Mouse (Mus musculus): ENCODE results near the gene Sod2. TPM values are rescaled to one million over a fixed set of nuclear protein-coding genes. Genes with fewer than 3 reads are reported as not detected.
"Not testable (repeated sequence)": the region's sequence is repeated elsewhere in the genome, so short reads cannot be mapped to it uniquely, and the experiment has no call there.

Sod2 gene
- polyA plus RNA-seq, 1 experiment from 2014 or later: 560 TPM

DNA sequence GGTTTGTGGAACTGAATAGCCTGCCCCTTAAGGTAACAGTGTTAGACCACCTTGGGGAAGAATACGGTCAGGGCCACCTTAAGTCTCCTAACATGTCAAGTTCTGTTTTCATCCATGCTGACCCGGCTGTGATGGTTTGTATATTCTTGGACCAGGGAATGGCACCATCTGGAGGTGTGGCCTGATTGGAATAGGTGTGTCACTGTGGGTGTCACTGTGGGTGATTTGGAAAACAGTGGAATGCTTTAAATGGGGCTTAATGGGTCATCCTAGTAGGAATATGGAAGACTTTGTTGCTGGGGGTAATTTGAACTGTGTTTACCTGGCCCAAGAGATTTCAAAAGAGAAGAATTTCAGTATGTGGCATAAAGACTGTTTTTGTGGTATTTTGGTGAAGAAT, 2.2 kb upstream of the Sod2 start:
- H3K9ac ChIP-seq (ENCODE audit: low read length); ATAC-seq (replicated peaks; ENCODE audit: extremely low read depth, insufficient read depth, low FRiP score): not testable (repeated sequence)
- WGBS: 64% methylated on average over 2 of the region's 2 CpGs

DNA sequence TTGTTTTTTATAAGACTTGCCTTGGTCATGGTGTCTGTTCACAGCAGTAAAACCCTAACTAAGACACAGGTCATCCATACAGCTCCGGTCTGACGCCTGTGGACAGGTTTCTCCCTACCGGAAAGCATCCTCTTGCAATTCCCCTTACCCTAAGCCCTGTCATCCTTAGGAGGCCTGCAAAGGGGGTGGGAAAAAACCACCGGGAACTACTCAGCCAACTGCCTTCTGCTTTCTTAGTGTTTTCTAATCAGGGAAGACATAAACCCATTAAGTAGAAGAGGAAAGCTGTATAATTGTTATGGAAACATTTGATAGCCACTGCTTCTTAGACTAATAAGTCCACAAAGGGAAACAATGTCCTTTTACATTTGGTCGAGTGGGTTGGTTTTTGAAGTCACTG, 338 bp downstream of the Sod2 start:
- Histone ChIP-seq H3K4me3 (ENCODE audit: low read length) (peak overlapping the region; percentile 71), H3K9me3 (replicated peaks; ENCODE audit: control insufficient read depth, low read length) (no peaks in the 10 kb centered on the region), H3K36me3 (ENCODE audit: control insufficient read depth, insufficient read depth) (peaks cover 11% of the 10 kb centered on the region; the same call in 1 of the 2 replicates), H3K4me2 (ENCODE audit: low read depth, low read length) (peak overlapping the region; percentile 57), H3K9ac (ENCODE audit: low read length) (peak overlapping the region; percentile 51), H3K27me3 (ENCODE audit: control insufficient read depth, insufficient read depth, low read length) (no peaks in the 10 kb centered on the region), H3K4me1 (ENCODE audit: control insufficient read depth, insufficient read depth, low read length) (peaks cover 11% of the 10 kb centered on the region), H3K27ac (ENCODE audit: low read length) (peak overlapping the region; percentile 64)
- 51% methylated on average over 5 of the region's 5 CpGs for WGBS
- no peak for ATAC-seq (replicated peaks; ENCODE audit: extremely low read depth, insufficient read depth, low FRiP score)

More for the DNA sequence above, 2.2 kb upstream of the Sod2 start:
- not testable (repeated sequence) for H3K27ac ChIP-seq (ENCODE audit: low read length); H3K4me3 ChIP-seq (ENCODE audit: low read length); H3K9me3 ChIP-seq (replicated peaks; ENCODE audit: control insufficient read depth, low read length); H3K4me1 ChIP-seq (ENCODE audit: control insufficient read depth, insufficient read depth, low read length); H3K36me3 ChIP-seq (ENCODE audit: control insufficient read depth, insufficient read depth); H3K4me2 ChIP-seq (ENCODE audit: low read depth, low read length); H3K27me3 ChIP-seq (ENCODE audit: control insufficient read depth, insufficient read depth, low read length)

DNA sequence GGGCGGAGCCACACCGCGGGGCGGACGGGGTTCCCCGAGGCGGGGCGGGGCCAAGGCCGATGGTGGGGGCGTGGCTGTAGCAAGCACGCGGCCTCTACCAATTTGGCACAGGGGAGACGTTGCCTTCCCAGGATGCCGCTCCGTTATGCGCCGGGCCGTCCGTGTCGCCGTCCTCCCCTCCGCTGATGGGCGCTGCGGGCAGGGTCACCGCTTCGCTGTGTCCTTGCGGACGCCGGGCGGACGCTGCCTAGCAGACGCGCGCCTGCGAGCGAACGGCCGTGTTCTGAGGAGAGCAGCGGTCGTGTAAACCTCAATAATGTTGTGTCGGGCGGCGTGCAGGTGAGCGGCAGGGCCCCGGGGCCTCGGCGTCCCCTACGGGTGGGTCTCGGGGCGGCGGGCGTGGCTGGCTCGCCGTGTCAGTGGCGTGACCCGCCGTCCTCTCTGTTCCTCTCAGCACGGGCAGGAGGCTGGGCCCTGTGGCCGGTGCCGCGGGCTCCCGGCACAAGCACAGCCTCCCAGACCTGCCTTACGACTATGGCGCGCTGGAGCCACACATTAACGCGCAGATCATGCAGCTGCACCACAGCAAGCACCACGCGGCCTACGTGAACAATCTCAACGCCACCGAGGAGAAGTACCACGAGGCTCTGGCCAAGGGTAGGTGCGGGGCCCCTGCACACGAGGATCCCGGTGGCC, 1.2 kb downstream of the Sod2 start:
- H3K4me1 ChIP-seq (ENCODE audit: control insufficient read depth, insufficient read depth, low read length): peaks cover 11% of the 10 kb centered on the region
- H3K4me3 ChIP-seq (ENCODE audit: low read length): peak overlapping the region; percentile 71
- peak overlapping the region; percentile 96 for H3K27ac ChIP-seq (ENCODE audit: low read length)
- peak overlapping the region; percentile 77 for H3K4me2 ChIP-seq (ENCODE audit: low read depth, low read length)
- H3K9me3 ChIP-seq (replicated peaks; ENCODE audit: control insufficient read depth, low read length): no peaks in the 10 kb centered on the region
- H3K27me3 ChIP-seq (ENCODE audit: control insufficient read depth, insufficient read depth, low read length): no peaks in the 10 kb centered on the region
- peak overlapping the region; percentile 82 for H3K9ac ChIP-seq (ENCODE audit: low read length)
- under 1% methylated on average over 73 of the region's 76 CpGs for WGBS
- peak; percentile 98 for ATAC-seq (replicated peaks; ENCODE audit: extremely low read depth, insufficient read depth, low FRiP score)
- H3K36me3 ChIP-seq (ENCODE audit: control insufficient read depth, insufficient read depth): peaks cover 18% of the 10 kb centered on the region; the same call in 1 of the 2 replicates

DNA sequence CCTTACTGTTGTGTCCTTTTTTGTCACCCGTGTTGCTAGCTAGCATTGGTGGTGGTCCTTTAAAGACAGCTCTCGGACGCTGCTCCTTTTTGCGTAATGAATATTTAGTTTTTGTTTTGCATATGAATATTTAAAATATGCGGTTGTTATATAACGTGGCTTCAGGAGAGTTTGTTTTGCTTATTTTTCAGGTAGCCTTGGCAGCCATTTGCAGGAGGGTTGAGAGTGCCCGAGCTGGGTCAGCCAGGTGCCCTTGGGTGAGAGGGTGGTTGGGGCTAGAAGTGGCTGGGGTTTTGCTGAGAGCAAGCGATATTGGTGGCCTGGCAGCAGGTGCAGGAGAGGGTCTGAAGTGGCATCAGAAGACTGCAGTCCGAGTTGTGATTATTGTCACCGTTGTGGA, 1.9 kb downstream of the Sod2 start:
- Histone ChIP-seq H3K4me3 (ENCODE audit: low read length) (peak overlapping the region; percentile 71), H3K27me3 (ENCODE audit: control insufficient read depth, insufficient read depth, low read length) (no peaks in the 10 kb centered on the region), H3K4me2 (ENCODE audit: low read depth, low read length) (peak overlapping the region; percentile 77), H3K27ac (ENCODE audit: low read length) (peak overlapping the region; percentile 96), H3K4me1 (ENCODE audit: control insufficient read depth, insufficient read depth, low read length) (peaks cover 11% of the 10 kb centered on the region), H3K9ac (ENCODE audit: low read length) (peak overlapping the region; percentile 82), H3K36me3 (ENCODE audit: control insufficient read depth, insufficient read depth) (peaks cover 24% of the 10 kb centered on the region; the same call in 1 of the 2 replicates), H3K9me3 (replicated peaks; ENCODE audit: control insufficient read depth, low read length) (no peaks in the 10 kb centered on the region)
- 2% methylated on average over 10 of the region's 10 CpGs for WGBS
- ATAC-seq (replicated peaks; ENCODE audit: extremely low read depth, insufficient read depth, low FRiP score): no peak

DNA sequence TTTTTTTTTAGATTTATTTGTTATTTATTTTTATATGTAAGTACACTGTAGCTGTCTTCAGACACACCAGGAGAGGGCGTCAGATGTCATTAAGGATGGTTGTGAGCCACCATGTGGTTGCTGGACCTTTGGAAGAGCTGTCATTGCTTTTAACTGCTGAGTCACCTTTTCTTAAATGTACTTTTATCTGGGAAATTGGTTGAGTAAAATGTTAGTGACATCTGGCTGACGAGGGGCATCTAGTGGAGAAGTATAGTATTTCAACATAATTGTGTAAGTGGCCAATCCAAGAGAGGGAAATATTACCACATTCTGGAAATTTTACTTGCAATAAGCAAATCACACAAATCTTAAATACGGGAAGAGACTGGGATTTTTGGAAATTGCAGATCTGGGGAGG, 3.2 kb downstream of the Sod2 start:
- H3K27me3 ChIP-seq (ENCODE audit: control insufficient read depth, insufficient read depth, low read length): no peaks in the 10 kb centered on the region
- peaks cover 31% of the 10 kb centered on the region; the same call in 1 of the 2 replicates for H3K36me3 ChIP-seq (ENCODE audit: control insufficient read depth, insufficient read depth)
- WGBS: 39% methylated on average over 3 of the region's 3 CpGs
- no peak overlapping the region for H3K4me3 ChIP-seq (ENCODE audit: low read length)
- H3K27ac ChIP-seq (ENCODE audit: low read length): no peak overlapping the region
- H3K9ac ChIP-seq (ENCODE audit: low read length): no peak overlapping the region
- H3K4me1 ChIP-seq (ENCODE audit: control insufficient read depth, insufficient read depth, low read length): peaks cover 11% of the 10 kb centered on the region
- H3K9me3 ChIP-seq (replicated peaks; ENCODE audit: control insufficient read depth, low read length): no peaks in the 10 kb centered on the region
- peak overlapping the region; percentile 77; the same call in 1 of the 2 replicates for H3K4me2 ChIP-seq (ENCODE audit: low read depth, low read length)
- ATAC-seq (replicated peaks; ENCODE audit: extremely low read depth, insufficient read depth, low FRiP score): no peak

DNA sequence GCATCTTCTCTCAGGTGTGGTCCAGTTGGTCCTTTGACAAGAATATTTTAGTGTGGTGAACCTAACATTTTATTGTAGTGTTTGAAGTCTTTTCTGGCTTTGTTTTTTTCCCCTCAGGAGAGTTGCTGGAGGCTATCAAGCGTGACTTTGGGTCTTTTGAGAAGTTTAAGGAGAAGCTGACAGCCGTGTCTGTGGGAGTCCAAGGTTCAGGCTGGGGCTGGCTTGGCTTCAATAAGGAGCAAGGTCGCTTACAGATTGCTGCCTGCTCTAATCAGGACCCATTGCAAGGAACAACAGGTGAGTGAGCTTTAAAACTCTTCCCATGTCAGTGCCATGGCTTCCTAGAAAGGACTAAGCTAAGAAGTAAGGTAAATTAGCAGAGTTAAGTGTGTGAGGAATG, 6.7 kb downstream of the Sod2 start:
- Histone ChIP-seq H3K36me3 (ENCODE audit: control insufficient read depth, insufficient read depth) (peaks cover 46% of the 10 kb centered on the region), H3K4me2 (ENCODE audit: low read depth, low read length) (no peak overlapping the region), H3K27me3 (ENCODE audit: control insufficient read depth, insufficient read depth, low read length) (no peaks in the 10 kb centered on the region), H3K4me3 (ENCODE audit: low read length) (no peak overlapping the region), H3K9ac (ENCODE audit: low read length) (no peak overlapping the region), H3K4me1 (ENCODE audit: control insufficient read depth, insufficient read depth, low read length) (peaks cover 8% of the 10 kb centered on the region), H3K27ac (ENCODE audit: low read length) (no peak overlapping the region), H3K9me3 (replicated peaks; ENCODE audit: control insufficient read depth, low read length) (no peaks in the 10 kb centered on the region)
- no peak for ATAC-seq (replicated peaks; ENCODE audit: extremely low read depth, insufficient read depth, low FRiP score)
- WGBS: 77% methylated on average over 3 of the region's 3 CpGs

DNA sequence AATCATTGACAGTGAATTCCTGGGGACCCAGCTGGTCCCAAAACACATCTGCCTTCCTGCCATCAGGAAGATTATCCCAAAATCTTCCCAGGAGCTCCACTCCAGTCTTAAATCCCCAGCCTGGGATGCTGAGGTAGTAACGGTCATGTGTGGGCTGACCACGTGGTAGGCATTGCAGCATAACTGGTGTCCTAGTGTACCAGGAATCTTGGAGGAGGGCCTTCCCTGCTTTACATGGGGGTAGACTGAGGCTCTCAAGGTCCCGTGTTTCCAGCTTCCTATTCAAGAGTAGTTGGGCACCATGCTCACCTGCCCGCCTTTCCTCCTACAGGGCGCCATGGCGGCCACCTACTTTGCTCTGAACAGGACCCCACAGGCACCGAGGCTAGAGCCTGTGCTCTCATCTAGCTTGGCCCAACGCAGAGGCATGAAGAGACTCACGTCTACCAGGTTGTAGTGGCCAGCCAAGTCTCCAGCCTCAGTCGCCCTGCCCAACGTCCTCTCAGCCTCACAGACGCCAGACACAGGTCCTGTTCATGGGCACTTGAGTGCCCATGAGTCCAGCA, 30.1 kb downstream of the Sod2 start:
- not testable (repeated sequence) for H3K27ac ChIP-seq (ENCODE audit: low read length); H3K27me3 ChIP-seq (ENCODE audit: control insufficient read depth, insufficient read depth, low read length); H3K36me3 ChIP-seq (ENCODE audit: control insufficient read depth, insufficient read depth); H3K4me2 ChIP-seq (ENCODE audit: low read depth, low read length); ATAC-seq (replicated peaks; ENCODE audit: extremely low read depth, insufficient read depth, low FRiP score); H3K4me3 ChIP-seq (ENCODE audit: low read length); H3K4me1 ChIP-seq (ENCODE audit: control insufficient read depth, insufficient read depth, low read length); H3K9ac ChIP-seq (ENCODE audit: low read length); H3K9me3 ChIP-seq (replicated peaks; ENCODE audit: control insufficient read depth, low read length)
- 72% methylated on average over 3 of the region's 12 CpGs for WGBS

DNA sequence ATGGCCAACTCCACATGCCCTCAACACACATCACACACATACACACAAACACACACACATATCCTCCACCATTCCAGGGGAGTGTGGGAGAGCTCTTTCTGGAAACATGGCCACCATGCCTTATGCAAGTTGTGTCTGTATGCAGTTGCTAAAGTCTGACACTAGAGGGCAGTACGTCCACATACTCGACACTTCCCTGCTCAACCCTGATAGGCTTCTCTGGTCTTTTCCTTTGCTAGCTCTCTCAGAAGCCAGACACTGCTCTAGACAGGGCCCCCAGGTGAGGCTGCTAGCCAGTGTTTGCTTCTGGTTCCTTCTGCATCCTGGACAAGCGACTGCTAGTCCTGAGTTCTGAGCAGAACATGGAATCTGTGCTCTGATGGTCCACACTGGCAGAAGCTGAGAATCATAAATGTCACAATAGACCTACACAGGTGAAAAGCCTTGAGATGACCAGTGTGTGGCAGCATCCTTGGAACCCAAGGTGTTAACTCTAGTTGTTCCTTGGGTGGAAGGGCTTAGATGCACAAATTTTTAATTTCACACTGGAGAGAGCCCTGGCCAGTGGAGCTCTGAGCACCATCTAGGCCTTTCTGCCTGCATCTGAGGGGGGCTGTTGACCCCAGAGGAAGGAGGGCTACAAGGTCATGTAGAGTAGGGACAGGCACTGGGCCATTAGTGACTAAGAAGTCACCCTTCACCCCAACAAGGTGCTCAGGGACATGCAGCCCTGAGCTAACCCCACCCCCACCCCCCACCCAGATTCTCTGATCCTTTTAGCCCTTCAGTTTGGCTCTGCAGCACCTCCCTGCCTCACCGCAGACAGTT, 37.4 kb downstream of the Sod2 start:
- not testable (repeated sequence) for H3K4me2 ChIP-seq (ENCODE audit: low read depth, low read length); H3K9ac ChIP-seq (ENCODE audit: low read length); H3K36me3 ChIP-seq (ENCODE audit: control insufficient read depth, insufficient read depth); H3K9me3 ChIP-seq (replicated peaks; ENCODE audit: control insufficient read depth, low read length); H3K27ac ChIP-seq (ENCODE audit: low read length); H3K4me3 ChIP-seq (ENCODE audit: low read length); H3K4me1 ChIP-seq (ENCODE audit: control insufficient read depth, insufficient read depth, low read length); H3K27me3 ChIP-seq (ENCODE audit: control insufficient read depth, insufficient read depth, low read length)
- 6% methylated on average over 3 of the region's 4 CpGs for WGBS
- ATAC-seq (replicated peaks; ENCODE audit: extremely low read depth, insufficient read depth, low FRiP score): peak; percentile 71
